8 mouse cellular contexts compared by ENCODE assay signal in the genomic region with DNA sequence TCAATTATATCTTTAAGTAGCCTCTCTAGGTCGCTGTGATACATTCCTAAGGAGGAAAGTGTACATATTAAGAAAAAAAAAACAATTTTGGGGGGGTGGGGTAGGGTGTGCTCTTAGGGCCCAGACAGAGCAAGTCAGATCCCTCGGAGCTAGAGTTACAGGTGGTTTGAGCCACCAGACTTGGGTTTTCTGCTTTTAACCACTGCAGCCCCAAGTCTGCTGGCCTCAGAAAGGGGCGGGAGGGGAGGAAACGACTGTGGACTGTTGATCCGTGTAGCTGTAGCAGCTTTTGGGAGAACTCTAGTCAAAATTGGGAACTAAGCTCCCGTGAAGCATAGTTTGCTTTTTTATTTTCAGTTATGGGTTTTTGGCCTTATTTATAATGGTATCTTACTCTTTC. TPM values are rescaled to one million over a fixed set of nuclear protein-coding genes. Genes with fewer than 3 reads are reported as not detected.
DNase-seq lines count a peak whose midpoint lies in the region; ATAC-seq and TF ChIP-seq lines count a peak whose summit lies in the region.

No protein-coding gene starts in this region.

- DNase-seq in kidney, adult 2 months = no peak
- no peak for DNase-seq in kidney, adult 8-10 months
- no peak for DNase-seq in left cerebral cortex, postnatal 36 days (ENCODE audit: low spot score in 2 of 2)
- no peak for DNase-seq in testis, postnatal 14 days (ENCODE audit: low spot score)
- DNase-seq in gastrocnemius, postnatal 4 days (ENCODE audit: low spot score in 2 of 2) = no peak

- peak overlapping the region; percentile 41; the same call in 1 of the 2 replicates for H3K9ac ChIP-seq in embryonic facial prominence, embryonic 13.5 days
- H3K9ac ChIP-seq in intestine, embryonic 16.5 days (ENCODE audit: low read depth, low read length) = peak overlapping the region; percentile 55
- 0 out of 2 replicates have a peak overlapping the region, but pooled peaks have one; percentile 5 for H3K9ac ChIP-seq in neural tube, embryonic 12.5 days

- peak overlapping the region; percentile 65 for H3K4me2 ChIP-seq in embryonic facial prominence, embryonic 13.5 days
- H3K4me2 ChIP-seq in intestine, embryonic 16.5 days (ENCODE audit: low read depth, low read length) = peak overlapping the region; percentile 51
- peak overlapping the region; percentile 67 for H3K4me2 ChIP-seq in neural tube, embryonic 12.5 days (replicated peaks)

- H3K9me3 ChIP-seq in embryonic facial prominence, embryonic 13.5 days = no peaks in the 10 kb centered on the region
- H3K9me3 ChIP-seq in intestine, embryonic 16.5 days (ENCODE audit: control insufficient read depth, low read length) = no peaks in the 10 kb centered on the region
- H3K9me3 ChIP-seq in neural tube, embryonic 12.5 days = no peaks in the 10 kb centered on the region

- H3K36me3 ChIP-seq in kidney, adult 2 months (ENCODE audit: control insufficient read depth, insufficient read depth, low read length) = no peaks in the 10 kb centered on the region
- H3K36me3 ChIP-seq in embryonic facial prominence, embryonic 13.5 days = peaks cover 17% of the 10 kb centered on the region
- H3K36me3 ChIP-seq in intestine, embryonic 16.5 days (ENCODE audit: control insufficient read depth, insufficient read depth, low read length) = no peaks in the 10 kb centered on the region
- H3K36me3 ChIP-seq in neural tube, embryonic 12.5 days = peaks cover 12% of the 10 kb centered on the region

- ATAC-seq in embryonic facial prominence, embryonic 13.5 days (ENCODE audit: insufficient number of reproducible peaks, insufficient read depth, low FRiP score, low TSS enrichment, low read depth) = no peak
- no peak for ATAC-seq in intestine, embryonic 16.5 days
- no peak for ATAC-seq in neural tube, embryonic 12.5 days (ENCODE audit: low FRiP score, low read depth)

- TF ChIP-seq POLR2A in kidney, adult 2 months (IDR thresholded peaks at IDR 0.05; ENCODE audit: low read depth, low read length) = no peak

- WGBS in kidney, adult 2 months = 18% methylated on average over 6 of the region's 6 CpGs
- WGBS in embryonic facial prominence, embryonic 13.5 days = 45% methylated on average over 6 of the region's 6 CpGs
- 39% methylated on average over 6 of the region's 6 CpGs for WGBS in intestine, embryonic 16.5 days
- WGBS in neural tube, embryonic 12.5 days = 60% methylated on average over 6 of the region's 6 CpGs

- peaks cover 13% of the 10 kb centered on the region for H3K4me1 ChIP-seq in kidney, adult 2 months (ENCODE audit: control insufficient read depth, insufficient read depth, low read length)
- peaks cover 13% of the 10 kb centered on the region for H3K4me1 ChIP-seq in embryonic facial prominence, embryonic 13.5 days
- peaks cover 7% of the 10 kb centered on the region for H3K4me1 ChIP-seq in intestine, embryonic 16.5 days (ENCODE audit: control insufficient read depth, insufficient read depth, low read length)
- H3K4me1 ChIP-seq in neural tube, embryonic 12.5 days = peaks cover 7% of the 10 kb centered on the region

- no peak for TF ChIP-seq CTCF in kidney, adult 2 months (conservative IDR thresholded peaks at IDR 0.05; ENCODE audit: insufficient read depth, insufficient read length, low read depth, low read length)

- H3K27me3 ChIP-seq in kidney, adult 2 months (replicated peaks; ENCODE audit: control insufficient read depth, insufficient read depth, low read length) = no peaks in the 10 kb centered on the region
- no peaks in the 10 kb centered on the region for H3K27me3 ChIP-seq in embryonic facial prominence, embryonic 13.5 days
- no peaks in the 10 kb centered on the region for H3K27me3 ChIP-seq in intestine, embryonic 16.5 days (replicated peaks; ENCODE audit: control insufficient read depth, insufficient read depth, low read length)
- H3K27me3 ChIP-seq in neural tube, embryonic 12.5 days (replicated peaks) = no peaks in the 10 kb centered on the region

- H3K27ac ChIP-seq in kidney, adult 2 months (ENCODE audit: insufficient read depth, low read depth, low read length) = no peak overlapping the region
- H3K27ac ChIP-seq in embryonic facial prominence, embryonic 13.5 days = no peak overlapping the region
- no peak overlapping the region for H3K27ac ChIP-seq in intestine, embryonic 16.5 days (ENCODE audit: low read length)
- H3K27ac ChIP-seq in neural tube, embryonic 12.5 days = no peak overlapping the region

- intact Hi-C loops in left cerebral cortex, postnatal 36 days (cut with DNase I) = no loop called here

- H3K4me3 ChIP-seq in kidney, adult 2 months (ENCODE audit: insufficient read depth, low read depth, low read length) = peak overlapping the region; percentile 37
- peak overlapping the region; percentile 99 for H3K4me3 ChIP-seq in embryonic facial prominence, embryonic 13.5 days
- H3K4me3 ChIP-seq in intestine, embryonic 16.5 days (ENCODE audit: low read length) = peak overlapping the region; percentile 94
- H3K4me3 ChIP-seq in neural tube, embryonic 12.5 days = 0 out of 2 replicates have a peak overlapping the region, but pooled peaks have one; percentile 94

RNA-seq across cellular contexts. Expression of gene Rhot1, which starts 1.5 kb away (rescaled TPM):
- polyA plus RNA-seq in kidney, adult 2 months (2012; rRNA removed) = 13.7 and 18.3 TPM in 2 replicates
- polyA plus RNA-seq in embryonic facial prominence, embryonic 13.5 days (2015; fragmentation: Nextera tagmentation; extraction: Ambion mirVana) = 52.8 and 63.4 TPM in 2 replicates
- polyA plus RNA-seq in intestine, embryonic 16.5 days (2015; fragmentation: Nextera tagmentation; extraction: Ambion mirVana) = 36.8 and 38.0 TPM in 2 replicates
- polyA plus RNA-seq in neural tube, embryonic 12.5 days (2016; fragmentation: Nextera tagmentation; extraction: Ambion mirVana) = 70.9 and 72.1 TPM in 2 replicates
- 10 to 100 TPM; 68.0 to 68.5 TPM for total RNA-seq in left cerebral cortex, postnatal 36 days (2021)
- 10 to 100 TPM; 54.6 to 55.2 TPM for total RNA-seq in gastrocnemius, postnatal 4 days (2021)

RNA-seq across cellular contexts. Expression of gene Rnf135, which starts 26.7 kb away (rescaled TPM):
- polyA plus RNA-seq in kidney, adult 2 months (2012; rRNA removed) = 7.0 and 7.6 TPM in 2 replicates
- 6.3 and 8.1 TPM in 2 replicates for polyA plus RNA-seq in embryonic facial prominence, embryonic 13.5 days (2015; fragmentation: Nextera tagmentation; extraction: Ambion mirVana)
- polyA plus RNA-seq in intestine, embryonic 16.5 days (2015; fragmentation: Nextera tagmentation; extraction: Ambion mirVana) = 11.7 and 11.8 TPM in 2 replicates
- 3.0 and 3.2 TPM in 2 replicates for polyA plus RNA-seq in neural tube, embryonic 12.5 days (2016; fragmentation: Nextera tagmentation; extraction: Ambion mirVana)
- 1 to 10 TPM; 5.0 to 7.0 TPM for total RNA-seq in left cerebral cortex, postnatal 36 days (2021)
- total RNA-seq in gastrocnemius, postnatal 4 days (2021) = 1 to 10 TPM; 6.0 to 7.8 TPM

RNA-seq across cellular contexts. Expression of gene Adap2, which starts 56.4 kb away (rescaled TPM):
- 25.9 and 26.8 TPM in 2 replicates for polyA plus RNA-seq in kidney, adult 2 months (2012; rRNA removed)
- 0.74 and 1.4 TPM in 2 replicates for polyA plus RNA-seq in embryonic facial prominence, embryonic 13.5 days (2015; fragmentation: Nextera tagmentation; extraction: Ambion mirVana)
- 4.9 and 5.1 TPM in 2 replicates for polyA plus RNA-seq in intestine, embryonic 16.5 days (2015; fragmentation: Nextera tagmentation; extraction: Ambion mirVana)
- polyA plus RNA-seq in neural tube, embryonic 12.5 days (2016; fragmentation: Nextera tagmentation; extraction: Ambion mirVana) = 2.5 and 2.9 TPM in 2 replicates
- total RNA-seq in left cerebral cortex, postnatal 36 days (2021) = 10 to 100 TPM in 1 of 2 experiments, 1 to 10 TPM in 1; 7.1 to 10.6 TPM
- 1 to 10 TPM; 4.6 to 6.2 TPM for total RNA-seq in gastrocnemius, postnatal 4 days (2021)

Comparison
In these comparisons a context has a peak if more than half of its experiments do, and no peak if none do; other contexts are left out.
1. H3K4me3 ChIP-seq: peak in every context shown above with its lines; median percentile 99 in embryonic facial prominence, embryonic 13.5 days; 94 in intestine, embryonic 16.5 days; 94 in neural tube, embryonic 12.5 days; 37 in kidney, adult 2 months.
2. H3K9ac ChIP-seq: peak in every context shown above with its lines; median percentile 55 in intestine, embryonic 16.5 days; 41 in embryonic facial prominence, embryonic 13.5 days; 5 in neural tube, embryonic 12.5 days.